Mouse (Mus musculus): ENCODE results near the gene Cd33.

DNA sequence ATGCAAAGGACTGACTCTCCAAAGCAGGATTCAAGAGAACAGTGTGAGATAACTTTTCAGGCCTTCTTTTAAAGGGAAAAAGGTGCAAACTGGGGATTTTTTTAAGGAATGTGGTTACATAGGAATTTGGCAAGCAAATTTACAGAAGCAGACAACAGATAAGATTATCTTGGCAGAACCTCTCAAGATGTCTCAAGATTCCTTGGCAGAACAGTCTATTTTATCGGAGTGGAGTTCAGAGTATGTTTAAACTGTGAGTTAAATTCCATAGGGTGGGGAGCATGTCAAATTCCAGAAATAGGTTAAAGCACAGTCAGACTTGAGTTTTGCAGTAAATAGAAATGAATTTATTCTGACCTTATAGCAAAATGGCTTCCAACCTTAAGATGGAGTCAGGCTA is 12.7 kb upstream of the Cd33 start:
- TF ChIP-seq POLR2A (IDR thresholded peaks at IDR 0.05; ENCODE audit: insufficient read depth, low read depth, low read length) (no peak), CTCF (IDR thresholded peaks at IDR 0.05) (no peak), EP300 (IDR thresholded peaks at IDR 0.05; ENCODE audit: insufficient read depth, low read depth, low read length) (no peak)
